Mouse (Mus musculus) neutrophil, adult 5-6 weeks (primary cell): ENCODE data around the gene Tbk1. TPM values are rescaled to one million over a fixed set of nuclear protein-coding genes. Genes with fewer than 3 reads are reported as not detected.

Source experiments
- ATAC-seq: fragments of 151-379, 151-347 bp; 2 replicates; pipeline ENCODE4 v1.8.0; 2017; ENCODE audit warnings: mild to moderate bottlenecking, moderate TSS enrichment; ENCODE audit not compliant: insufficient number of reproducible peaks, poor library complexity, low FRiP score, severe bottlenecking; ENCODE audit errors: extremely low read depth
- total RNA-seq: library from RNA; stranded (forward); fragments of 200-1000 nt; gene quantifications from 2 replicates; pipeline ENCODE4 v1.2.3, GENCODE M21; 2017

Gene Tbk1
- total RNA-seq, 1 experiment from 2014 or later: 134 TPM

GRCm38 (mm10) chr10:121556263-121556662, 30.3 kb downstream of the Tbk1 start:
- no peak for ATAC-seq

- ATAC-seq: no peak
These were observed 36.3 kb downstream of the Tbk1 start for GRCm38 (mm10) chr10:121550334-121550733.

- no peak for ATAC-seq
These were observed 36.9 kb downstream of the Tbk1 start for GRCm38 (mm10) chr10:121549670-121550069.

GRCm38 (mm10) chr10:121547162-121547561, 39.4 kb downstream of the Tbk1 start:
- ATAC-seq: no peak

GRCm38 (mm10) chr10:121543577-121543976, 43.0 kb downstream of the Tbk1 start:
- no peak for ATAC-seq

- no peak for ATAC-seq
These were observed 44.4 kb downstream of the Tbk1 start for GRCm38 (mm10) chr10:121542156-121542555.

GRCm38 (mm10) chr10:121534995-121535394, 51.6 kb downstream of the Tbk1 start:
- ATAC-seq: no peak

- no peak for ATAC-seq
These were observed 53.3 kb downstream of the Tbk1 start for GRCm38 (mm10) chr10:121533137-121533872.

GRCm38 (mm10) chr10:121531541-121531940, 55.0 kb downstream of the Tbk1 start:
- no peak for ATAC-seq

GRCm38 (mm10) chr10:121530365-121531003, 56.1 kb downstream of the Tbk1 start:
- no peak for ATAC-seq

GRCm38 (mm10) chr10:121529261-121529660, 57.3 kb downstream of the Tbk1 start:
- ATAC-seq: no peak

- no peak for ATAC-seq
These were observed 58.1 kb downstream of the Tbk1 start for GRCm38 (mm10) chr10:121528470-121528869.

GRCm38 (mm10) chr10:121527114-121527513, 59.5 kb downstream of the Tbk1 start:
- ATAC-seq: no peak

- ATAC-seq: no peak
These were observed 65.5 kb downstream of the Tbk1 start for GRCm38 (mm10) chr10:121520923-121521585.

- ATAC-seq: no peak
These were observed 66.9 kb downstream of the Tbk1 start for GRCm38 (mm10) chr10:121519710-121520109.

GRCm38 (mm10) chr10:121516008-121516600, 70.5 kb downstream of the Tbk1 start:
- peak; percentile 90 for ATAC-seq

GRCm38 (mm10) chr10:121509751-121510643, 76.6 kb downstream of the Tbk1 start:
- ATAC-seq: no peak

- no peak for ATAC-seq
These were observed 78.6 kb downstream of the Tbk1 start for GRCm38 (mm10) chr10:121507755-121508544.
